Mouse (Mus musculus) monocyte, adult 2 months (primary cell): ENCODE data around the gene Arrdc2.

ENCODE experiments used
- DNase-seq, 2 experiments: peaks; one replicate each; pipeline ENCODE4 v3.0.0; 2022; ENCODE audit warnings: low spot score in 2 of 2, low read depth in 1 of 2

Arrdc2 gene

DNA sequence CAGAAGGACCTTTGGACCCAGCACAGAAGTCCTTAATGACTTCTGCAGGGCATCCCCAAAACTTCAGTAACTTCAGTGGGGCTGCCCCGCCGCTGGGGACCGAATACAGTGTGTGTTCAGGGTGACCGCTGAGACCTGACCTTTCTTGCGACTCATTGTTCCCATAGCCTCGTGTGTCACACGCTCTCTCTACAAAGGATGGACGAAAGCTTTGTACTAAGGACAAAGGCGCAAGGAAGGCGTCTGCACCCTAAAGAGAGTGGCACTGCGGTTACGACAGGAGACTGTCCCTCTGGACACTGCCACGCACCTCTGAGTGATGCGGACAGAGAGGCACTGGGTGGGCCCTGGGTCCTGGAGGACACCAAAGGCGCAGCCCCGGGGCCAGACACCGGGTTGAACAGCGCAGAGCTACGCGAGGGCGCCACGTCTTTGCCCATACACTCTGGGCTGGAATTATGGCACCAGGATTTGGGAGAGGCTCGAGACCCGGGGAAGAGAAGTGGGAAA, 25.2 kb upstream of the Arrdc2 start:
- no peak for DNase-seq

DNA sequence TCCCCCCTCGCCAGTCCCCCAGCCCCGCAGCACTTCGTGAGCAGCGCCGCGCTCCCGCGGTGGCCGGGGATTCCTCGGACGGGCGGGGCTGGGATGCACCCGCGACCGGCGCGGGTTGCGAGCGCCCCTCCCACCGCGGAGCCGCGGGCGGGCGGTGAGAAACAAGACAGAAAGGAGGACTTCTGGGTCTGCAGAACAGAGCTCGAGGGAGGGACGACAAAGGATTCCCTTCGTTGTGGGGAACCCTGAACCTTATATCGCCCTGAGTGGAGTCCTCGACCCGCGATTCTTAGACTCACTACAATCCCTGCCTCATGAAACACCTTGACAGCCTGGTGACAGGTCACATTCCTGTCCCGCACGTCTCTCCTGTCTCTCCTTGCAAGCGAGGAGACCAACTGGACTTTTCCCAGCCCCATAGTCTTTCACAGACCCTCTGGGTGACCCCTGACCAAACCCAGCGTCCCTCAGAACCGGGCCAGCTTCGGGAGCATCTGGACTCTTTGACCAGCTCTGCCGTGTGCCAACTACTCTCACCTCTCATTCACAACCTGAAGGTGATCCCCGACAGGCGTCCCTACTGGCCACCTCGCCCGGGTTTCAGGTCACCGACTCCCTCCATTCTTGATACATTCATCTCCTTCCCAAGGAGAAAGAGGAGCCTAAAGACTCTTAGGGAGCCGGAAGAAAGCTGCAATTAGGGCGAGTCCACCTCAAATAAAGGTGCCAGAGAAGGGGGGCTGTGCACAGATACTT, 24.6 kb upstream of the Arrdc2 start:
- DNase-seq = no peak

DNA sequence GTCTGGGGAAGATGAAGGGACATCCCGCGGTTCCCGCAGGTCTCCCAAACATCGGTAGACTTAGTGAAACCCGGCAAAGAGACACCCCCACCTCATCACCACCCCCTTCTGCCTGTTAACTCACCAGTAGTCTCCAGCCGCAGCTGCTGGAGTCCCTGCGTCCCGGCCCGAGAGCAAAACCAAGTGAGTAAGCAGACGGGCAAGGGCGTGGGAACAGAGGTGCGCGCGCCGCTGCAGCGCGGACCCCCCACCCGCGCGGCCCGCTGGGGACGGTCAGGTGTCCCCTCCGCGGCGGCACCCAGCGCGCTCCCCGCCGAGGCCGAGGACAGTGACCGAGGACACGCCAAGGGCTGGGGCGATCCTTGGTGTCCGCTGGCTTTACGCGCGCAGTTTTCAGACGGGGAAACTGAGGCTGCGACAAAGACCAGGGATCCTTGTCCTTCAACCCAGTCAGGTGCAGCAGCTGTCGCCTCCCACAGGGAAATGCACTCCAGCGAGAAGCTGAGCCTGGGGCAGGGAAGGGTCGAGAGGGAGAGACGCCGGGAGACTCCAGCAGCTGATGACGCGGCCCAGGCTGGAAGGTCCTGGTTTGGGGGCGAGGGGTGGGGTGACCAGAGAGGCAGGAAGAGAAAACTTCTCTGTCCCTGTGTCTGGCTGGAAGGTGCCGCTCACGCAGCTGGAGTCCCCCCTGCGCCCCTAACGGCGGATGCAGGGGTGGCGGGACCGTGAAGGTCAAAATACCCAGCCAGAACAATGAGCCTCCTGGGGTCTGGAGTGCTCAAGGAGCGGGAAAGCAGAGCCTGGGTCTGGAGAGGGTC, 23.5 kb upstream of the Arrdc2 start, which contains the start of gene Kcnn1:
Kcnn1 (minus strand) TSS at position 435 of the 818 bp plus-strand sequence.
- no peak for DNase-seq

DNA sequence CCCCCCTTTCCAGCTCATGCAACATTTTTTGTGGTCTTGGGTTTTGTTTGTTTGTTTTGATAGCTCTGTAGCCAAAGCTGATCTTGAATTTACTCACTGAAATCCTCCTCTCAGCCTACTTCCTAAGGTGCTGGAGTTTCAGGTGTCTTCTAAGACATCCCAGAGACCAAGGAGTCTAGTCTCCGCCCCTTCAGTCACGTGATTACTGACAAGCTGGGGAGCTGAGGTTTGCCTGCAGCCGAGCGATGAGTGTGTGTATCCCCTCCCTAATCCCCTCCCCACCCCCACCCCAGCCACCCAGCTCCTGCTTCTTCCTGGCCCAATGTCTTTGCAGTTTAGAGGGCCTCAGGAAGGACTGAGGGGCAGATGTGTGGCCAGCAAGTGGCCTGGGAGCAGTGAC, 18.0 kb upstream of the Arrdc2 start:
- no peak for DNase-seq

DNA sequence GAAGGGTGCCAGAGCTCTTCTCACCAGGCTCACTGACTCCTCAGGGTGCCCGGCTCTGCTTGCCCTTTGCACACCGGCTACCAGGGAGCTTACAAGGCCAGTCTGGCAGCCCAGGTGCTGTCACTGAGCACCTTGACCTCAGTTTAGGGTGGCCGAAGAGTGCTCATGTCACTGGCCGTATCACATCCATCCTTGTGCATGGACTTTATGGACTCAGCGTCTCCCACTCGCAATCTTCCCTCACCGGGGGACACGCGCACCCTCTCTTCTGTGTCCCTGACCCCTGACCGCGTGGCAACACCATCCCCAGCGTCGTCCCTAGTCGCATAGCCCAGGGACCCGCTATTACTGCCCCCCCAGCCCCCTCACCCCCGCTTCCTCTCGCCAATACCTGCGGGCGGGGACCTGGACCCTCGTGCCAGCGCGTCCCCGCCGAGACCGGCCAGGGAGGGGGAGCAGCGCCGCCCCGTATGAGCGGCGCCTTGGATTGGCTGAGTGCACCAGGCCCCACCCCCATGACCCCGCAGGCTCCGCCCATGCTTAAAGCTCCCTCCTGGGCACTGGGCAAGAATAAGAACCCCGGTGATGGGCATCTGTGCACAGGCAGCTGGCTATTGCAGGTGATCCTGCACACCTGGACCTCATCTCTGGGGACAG, 17.1 kb upstream of the Arrdc2 start:
- DNase-seq = no peak

DNA sequence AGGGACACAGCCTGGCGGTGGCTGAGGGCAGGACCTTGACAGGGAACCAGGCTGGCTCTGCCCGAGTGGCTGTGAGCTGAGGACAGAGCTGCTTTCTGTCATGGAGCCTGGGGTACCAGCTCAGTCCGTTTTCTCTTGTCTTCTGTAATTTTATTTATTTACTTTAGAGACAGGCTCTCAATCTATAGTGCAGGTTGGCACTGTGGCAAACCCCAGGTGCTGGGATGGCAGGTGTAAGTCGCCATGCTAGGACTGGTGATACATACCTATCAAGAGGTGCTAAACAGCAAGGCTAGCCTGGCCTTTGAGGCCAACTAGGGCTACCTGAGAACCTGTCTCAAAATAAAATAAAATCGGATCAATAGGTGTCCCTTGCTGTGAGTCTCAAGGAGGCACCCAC, 16.5 kb upstream of the Arrdc2 start:
- no peak for DNase-seq

DNA sequence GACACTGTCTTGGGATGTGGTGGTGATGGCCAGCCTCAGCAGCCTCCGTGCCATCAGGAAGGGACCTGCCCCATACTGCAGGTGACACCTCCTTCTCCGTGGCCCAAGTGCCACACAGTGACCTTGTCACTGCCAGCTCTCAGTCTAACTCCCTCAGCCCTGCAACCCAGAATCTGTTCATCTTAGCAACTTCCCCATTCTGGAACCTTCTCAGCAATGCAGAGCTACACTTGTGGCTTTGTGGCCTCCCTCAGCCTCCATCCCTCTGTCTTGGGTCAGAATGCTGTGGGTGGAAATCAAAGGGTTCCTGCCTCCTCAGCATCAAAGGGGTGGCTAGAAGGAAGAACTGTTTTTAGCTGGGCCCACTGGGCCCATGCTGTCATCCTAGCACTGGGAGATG, 14.3 kb upstream of the Arrdc2 start:
- no peak for DNase-seq

DNA sequence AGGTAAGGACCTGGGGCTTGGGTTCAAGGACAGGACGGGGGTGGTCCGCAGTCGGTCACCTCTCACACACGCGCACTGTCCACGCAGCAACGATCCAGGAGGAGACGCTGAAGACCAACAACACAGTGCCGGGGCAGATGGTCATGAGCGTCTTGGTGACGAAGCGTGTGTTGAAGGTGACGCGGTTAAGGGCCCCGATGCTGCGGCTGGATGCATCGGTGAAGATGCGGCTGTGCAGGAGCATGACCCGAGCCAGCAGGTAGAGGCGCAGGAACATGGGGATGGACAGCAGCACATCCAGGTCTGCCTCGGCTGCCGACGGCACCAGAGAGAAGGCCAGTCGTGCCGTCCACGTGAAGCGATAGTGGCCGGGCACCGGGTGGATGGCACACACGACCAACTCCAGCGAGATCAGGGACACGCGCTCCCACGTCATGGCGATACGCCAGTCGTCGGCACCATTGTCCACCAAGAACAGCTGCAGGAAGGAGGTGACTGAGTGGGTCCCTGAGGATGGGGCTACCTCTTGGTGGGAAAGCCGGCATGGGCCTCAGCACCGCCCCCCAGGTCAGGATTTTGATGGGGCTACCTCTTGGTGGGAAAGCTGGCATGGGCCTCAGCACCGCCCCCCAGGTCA, 13.2 kb upstream of the Arrdc2 start:
- no peak for DNase-seq

DNA sequence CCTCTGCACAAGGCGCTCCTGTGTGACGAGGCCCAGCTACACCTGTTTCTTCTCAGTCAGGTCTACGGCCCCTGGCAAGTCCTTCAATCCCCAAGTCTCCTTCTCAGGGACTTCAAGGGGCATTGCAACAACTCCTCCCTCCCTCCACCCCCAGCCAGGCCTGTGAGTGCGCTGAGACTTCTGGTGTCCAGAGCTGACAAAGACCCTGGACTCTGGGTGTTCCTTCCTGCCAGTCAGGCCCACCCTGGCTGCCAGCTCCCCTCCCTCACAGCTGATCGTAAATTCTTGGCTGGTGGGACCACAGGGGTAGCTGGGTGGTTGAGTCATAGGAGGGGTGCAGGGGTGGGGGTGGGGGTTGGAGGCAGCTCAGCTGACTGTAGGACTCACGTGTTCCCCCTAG, 12.3 kb upstream of the Arrdc2 start:
- no peak for DNase-seq

DNA sequence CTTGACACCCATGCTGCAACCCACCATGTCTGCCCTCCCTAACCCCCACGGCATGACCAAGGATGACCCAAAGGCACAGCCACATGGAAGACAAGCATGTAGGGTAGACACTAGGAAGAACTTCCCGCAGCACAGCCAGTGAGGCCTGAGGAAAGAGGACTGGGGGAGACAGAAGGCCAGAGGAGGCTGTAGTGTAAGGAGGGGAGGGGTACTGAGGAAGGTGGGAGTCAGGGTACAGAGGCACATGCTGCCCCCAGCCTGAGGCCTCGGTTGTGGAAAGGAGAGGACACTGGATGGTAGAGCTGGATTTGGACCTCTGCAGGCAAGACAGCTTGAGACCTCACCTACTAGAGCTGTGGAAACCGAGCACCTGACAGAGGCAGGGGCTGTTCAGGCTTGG, 11.4 kb upstream of the Arrdc2 start:
- DNase-seq = no peak

DNA sequence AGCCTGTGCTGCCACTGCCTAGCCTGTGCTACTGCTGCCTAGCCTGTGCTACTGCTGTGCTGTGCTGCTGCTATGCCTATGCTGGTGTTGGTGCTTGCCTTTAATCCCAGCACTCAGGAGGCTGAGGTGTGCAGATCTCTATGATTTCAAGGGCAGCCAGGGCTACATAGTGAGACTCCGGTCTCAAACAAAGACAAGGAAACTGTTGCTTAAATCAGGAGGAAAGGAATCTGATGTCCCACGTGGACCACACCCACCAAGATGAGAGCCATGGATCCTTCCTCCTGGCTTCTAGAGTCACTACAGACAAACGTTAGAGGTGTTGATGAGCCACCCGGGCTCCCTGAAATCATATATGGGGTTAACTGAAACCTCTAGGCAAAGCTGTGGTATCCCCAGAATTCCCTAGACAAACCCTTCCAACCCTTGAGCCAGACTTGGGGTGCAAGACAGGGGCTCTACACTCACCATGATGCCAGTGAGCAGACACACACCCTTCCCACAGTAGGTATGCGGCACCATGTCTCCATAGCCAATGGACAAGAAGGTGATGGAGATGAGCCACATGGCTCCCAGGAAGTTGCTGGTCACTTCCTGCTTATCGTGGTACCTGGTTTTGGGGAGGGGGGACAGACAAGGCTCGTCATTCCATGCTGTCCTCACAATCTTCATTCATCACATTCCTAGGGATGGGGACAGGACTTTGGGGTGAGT, 10.8 kb upstream of the Arrdc2 start:
- no peak for DNase-seq

DNA sequence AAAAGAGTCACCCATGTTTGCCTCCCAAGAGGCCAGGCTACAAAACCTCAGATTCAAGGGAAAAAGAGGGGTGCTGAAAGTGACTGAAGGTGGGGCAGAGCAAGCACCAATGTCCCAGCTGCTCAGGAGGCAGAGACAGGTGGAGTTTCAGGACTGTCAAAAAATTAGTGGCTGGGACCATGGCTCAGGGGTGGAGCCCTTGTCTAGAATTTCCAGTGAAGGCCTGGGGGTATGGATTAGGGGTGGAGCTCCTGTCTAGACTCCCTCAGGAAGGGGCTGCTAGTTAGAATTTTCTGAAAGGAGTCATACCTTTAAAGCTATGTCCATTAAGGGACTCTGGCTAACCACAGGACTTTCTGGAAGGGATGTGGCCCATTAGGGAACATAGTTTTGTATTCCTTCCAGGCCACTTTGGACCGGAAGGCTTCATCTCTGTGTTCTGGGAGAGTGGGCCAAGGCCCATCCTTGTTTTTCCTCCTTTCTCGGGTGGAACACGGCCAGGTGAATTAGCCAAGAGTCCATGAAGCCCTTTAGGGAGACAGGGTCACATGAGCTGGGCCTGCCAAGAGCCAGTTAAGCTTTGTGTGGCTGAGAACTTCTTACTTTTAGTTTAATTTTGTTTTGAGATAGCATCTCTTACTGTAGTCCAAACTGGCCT, 9.9 kb upstream of the Arrdc2 start:
- DNase-seq = no peak

DNA sequence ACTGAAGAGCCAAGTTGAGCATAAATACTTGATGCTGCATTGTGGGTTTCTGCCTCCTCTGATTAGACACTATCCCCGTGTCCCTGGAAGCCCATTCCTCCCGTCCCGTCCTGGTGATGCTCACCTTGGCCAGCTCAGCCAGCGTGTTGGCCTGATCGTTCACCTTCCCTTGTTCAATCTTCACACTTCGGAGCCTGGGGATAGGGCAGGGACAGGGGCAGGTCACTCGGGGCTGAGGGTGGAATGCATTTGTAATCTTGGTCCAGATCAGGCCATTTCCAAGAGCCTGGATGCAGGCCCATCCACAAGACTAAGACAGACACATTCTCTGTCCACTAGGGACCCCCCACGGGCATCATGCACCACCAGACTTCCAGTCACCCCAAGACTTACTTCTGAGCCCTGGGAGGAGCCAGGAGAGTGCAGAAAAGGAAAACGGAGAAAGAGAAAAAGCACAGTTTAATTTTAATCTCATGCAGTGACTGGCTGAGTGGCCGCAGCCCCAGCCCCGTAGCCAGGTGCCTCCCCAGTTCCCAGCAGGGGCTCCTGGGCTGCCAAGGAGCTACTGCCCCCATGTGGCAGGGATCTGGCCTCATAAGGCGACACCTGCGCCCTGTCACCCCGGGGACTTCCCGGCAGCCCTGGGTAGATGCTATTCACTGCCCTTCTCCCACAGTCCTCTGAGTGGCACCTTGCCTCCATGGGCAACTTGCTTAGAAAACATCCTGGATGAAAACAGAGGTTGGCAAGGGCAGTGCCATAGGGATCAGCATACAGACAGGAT, 7.0 kb upstream of the Arrdc2 start:
- no peak for DNase-seq

DNA sequence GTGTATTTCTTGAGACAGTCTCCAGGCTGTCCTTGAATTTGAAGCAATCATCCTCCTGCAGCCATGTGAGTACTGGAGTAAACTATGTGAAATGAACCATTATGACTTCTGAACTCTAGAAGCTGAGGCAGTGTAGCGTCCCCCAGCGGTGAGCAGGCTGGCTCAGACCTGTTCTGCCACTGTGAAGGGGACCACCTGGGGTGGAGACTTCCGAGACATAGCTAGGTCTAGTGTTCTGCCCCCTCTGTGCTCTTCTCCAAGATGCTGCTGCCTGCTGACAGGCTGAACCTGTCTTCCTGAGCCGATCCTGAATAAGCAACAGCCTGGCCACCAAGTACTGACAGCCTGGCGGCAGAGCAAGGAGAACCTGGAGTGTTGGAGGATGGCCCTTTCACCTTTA, 5.6 kb upstream of the Arrdc2 start:
- no peak for DNase-seq

DNA sequence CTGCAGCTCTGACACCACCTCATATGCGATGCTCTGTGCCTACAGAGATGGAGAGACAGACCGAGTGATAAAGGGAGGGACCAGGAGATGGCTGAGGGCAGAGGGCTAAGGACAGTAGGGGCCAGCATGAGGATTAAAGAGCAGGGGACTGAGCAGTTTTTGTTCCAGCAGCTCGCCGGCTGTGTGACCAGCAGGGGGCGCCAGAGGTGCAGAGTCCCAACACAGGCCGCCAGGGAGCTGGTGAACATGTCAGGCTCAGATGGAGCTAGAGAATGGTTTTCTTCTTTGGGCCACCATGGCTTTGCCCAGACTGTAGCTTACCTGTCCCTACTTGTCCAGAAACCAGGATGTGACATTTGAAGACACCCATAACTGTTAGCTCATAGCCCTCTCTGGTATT, 5.0 kb upstream of the Arrdc2 start:
- peak; percentile 73 to 87 for DNase-seq

DNA sequence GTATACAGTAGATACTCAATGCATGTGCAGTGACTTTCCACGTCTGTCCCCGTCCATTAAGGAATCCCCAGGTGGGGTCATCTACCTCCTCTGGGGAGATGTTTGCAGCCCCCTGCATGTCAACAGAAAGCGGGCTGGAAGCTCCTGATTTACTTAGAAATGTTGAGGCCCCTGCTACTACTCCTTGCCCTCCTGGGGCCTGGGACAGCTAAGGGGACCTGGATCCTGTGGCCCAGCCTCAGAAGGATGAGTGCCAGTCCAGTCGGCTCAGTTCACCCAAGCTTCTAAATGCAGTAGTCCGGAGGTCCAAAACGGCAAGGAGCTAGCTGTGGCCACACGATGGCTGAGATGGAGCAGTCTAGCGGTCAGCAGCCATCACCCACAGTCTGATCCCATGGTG, 4.4 kb upstream of the Arrdc2 start:
- no peak for DNase-seq

DNA sequence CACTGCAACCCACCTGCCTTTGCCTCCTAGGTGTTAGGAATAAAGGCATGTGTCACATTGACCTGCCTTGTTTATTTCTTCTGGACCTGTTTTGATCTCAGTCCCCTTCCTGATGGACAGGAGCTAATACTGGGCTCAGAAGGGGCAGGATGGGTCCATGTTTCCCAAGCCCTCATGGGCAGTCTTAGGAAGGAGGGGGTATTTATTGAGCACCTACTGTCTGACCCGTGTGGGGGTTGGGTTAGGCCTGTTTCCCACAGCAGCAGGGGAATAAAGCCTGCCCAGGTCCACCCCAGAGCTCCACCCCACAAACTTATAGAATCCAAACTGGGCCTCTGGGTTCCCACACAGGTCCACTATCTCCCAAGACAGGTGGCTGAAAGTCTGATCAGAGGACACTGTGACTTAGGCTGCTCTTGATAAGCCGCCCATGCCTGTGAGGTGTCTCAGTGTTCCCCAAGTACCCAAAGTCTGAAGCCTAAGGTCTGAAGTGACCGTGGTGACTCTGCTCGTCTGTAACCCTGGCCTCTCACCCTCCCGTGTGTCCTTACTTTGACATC, 3.8 kb upstream of the Arrdc2 start:
- no peak for DNase-seq

DNA sequence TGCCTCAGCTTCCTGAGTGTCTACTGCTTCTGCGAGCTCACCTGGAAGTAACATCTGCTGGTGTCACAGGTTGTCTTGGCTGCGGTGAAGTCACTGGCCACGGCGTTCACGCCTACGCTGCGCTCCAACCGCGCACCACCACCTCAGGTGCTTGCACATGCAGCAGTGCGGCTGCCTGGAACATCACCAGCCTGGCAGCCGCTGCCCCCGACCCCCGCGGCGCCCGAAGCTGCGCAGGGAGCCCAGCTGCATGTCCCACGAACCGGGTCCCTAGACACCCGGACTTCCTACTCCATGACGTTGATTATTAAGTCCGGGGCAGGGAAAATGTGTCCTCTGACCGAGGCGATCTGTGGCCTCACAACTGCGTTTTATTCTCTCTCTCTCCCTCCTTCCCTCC, 3.0 kb upstream of the Arrdc2 start:
- DNase-seq = no peak
